Mouse (Mus musculus) MEL (cell line): ENCODE results near the gene Fgfr2.

ENCODE experiments used
- CHD2 ChIP-seq: IDR thresholded peaks from 2 replicates; pipeline ENCODE4 v1.6.1; 2011; ENCODE audit warnings: low read length, improper control_type of control experiment
- CTCF ChIP-seq, 3 experiments: IDR thresholded peaks in 2 of 3; conservative IDR thresholded peaks in 1 of 3; 2 replicates each; pipeline ENCODE4 v1.5.1; 2011 to 2012; ENCODE audit warnings: low read length in 3 of 3, low read depth in 2 of 3, mild to moderate bottlenecking in 2 of 3, improper control_type of control experiment in 1 of 3, inconsistent platforms in 1 of 3, mixed read lengths in 1 of 3, moderate library complexity in 1 of 3; ENCODE audit not compliant: control insufficient read depth in 1 of 3, insufficient read depth in 1 of 3, poor library complexity in 1 of 3, severe bottlenecking in 1 of 3
- EP300 ChIP-seq, 2 experiments: IDR thresholded peaks; 2 replicates each; pipeline ENCODE4 v1.6.1; 2011; ENCODE audit warnings: improper control_type of control experiment in 2 of 2, low read length in 2 of 2, low read depth in 1 of 2, mild to moderate bottlenecking in 1 of 2
- ETS1 ChIP-seq: IDR thresholded peaks from 2 replicates; pipeline ENCODE4 v1.6.1; 2012; ENCODE audit warnings: low read depth, mild to moderate bottlenecking, inconsistent platforms, low read length, improper control_type of control experiment, moderate library complexity
- GATA1 ChIP-seq: IDR thresholded peaks from 2 replicates; pipeline ENCODE4 v1.6.1; 2011; ENCODE audit warnings: low read depth, low read length, improper control_type of control experiment
- MAFK ChIP-seq: IDR thresholded peaks from 2 replicates; pipeline ENCODE4 v1.6.1; 2011; ENCODE audit warnings: low read depth, mild to moderate bottlenecking, low read length, improper control_type of control experiment, borderline replicate concordance
- MAX ChIP-seq: IDR thresholded peaks from 2 replicates; pipeline ENCODE4 v1.6.1; 2011; ENCODE audit warnings: low read length, improper control_type of control experiment
- NELFE ChIP-seq: IDR thresholded peaks from 2 replicates; pipeline ENCODE4 v1.6.1; 2011; ENCODE audit warnings: low read depth, low read length, improper control_type of control experiment
- POLR2A ChIP-seq, 2 experiments: IDR thresholded peaks; 2 replicates each; pipeline ENCODE4 v1.6.1; 2011 to 2012; ENCODE audit warnings: low read length in 2 of 2, mild to moderate bottlenecking in 2 of 2, control low read depth in 1 of 2, improper control_type of control experiment in 1 of 2, low read depth in 1 of 2, moderate library complexity in 1 of 2; ENCODE audit not compliant: control insufficient read depth in 1 of 2, insufficient read depth in 1 of 2, poor library complexity in 1 of 2
- RCOR1 ChIP-seq: IDR thresholded peaks from 2 replicates; pipeline ENCODE4 v1.6.1; 2012; ENCODE audit warnings: low read depth, mild to moderate bottlenecking, inconsistent platforms, low read length, improper control_type of control experiment
- TCF12 ChIP-seq: IDR thresholded peaks from 2 replicates; pipeline ENCODE4 v1.6.1; 2014; ENCODE audit warnings: low read depth, mild to moderate bottlenecking, inconsistent platforms, low read length, improper control_type of control experiment, moderate library complexity
- UBTF ChIP-seq: IDR thresholded peaks from 2 replicates; pipeline ENCODE4 v1.6.1; 2012; ENCODE audit warnings: low read depth, mild to moderate bottlenecking, inconsistent platforms, low read length, improper control_type of control experiment, moderate library complexity, borderline replicate concordance; ENCODE audit not compliant: insufficient read depth

DNA sequence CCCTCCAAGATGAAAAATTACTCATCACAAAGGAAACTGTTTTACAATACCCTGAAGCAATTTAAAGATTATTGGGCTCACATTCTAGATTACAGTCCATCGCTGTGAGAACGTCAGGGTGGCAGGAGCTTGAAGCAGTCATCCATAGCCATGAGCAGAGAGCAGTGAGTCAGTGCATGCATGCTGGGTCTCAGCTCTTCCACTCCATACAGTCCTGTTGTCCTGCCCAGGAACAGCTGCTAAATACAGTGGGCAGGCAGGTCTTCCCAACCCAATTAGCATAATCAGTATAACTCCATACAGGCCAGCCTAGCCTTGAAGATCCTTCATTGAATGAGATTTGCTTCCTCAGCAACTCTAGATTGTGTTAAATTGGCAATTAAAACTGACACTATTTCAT, 147.1 kb downstream of the Fgfr2 start:
- TF ChIP-seq ETS1 (no peak), UBTF (no peak), GATA1 (no peak), TCF12 (no peak), MAX (no peak), EP300 (IDR thresholded peaks at IDR 0.05; ENCODE audit: low read depth in 1 of 2, low read length in 2 of 2) (no peak), MAFK (no peak), RCOR1 (no peak), POLR2A (IDR thresholded peaks at IDR 0.05; ENCODE audit: control insufficient read depth in 1 of 2, insufficient read depth in 1 of 2, low read depth in 1 of 2, low read length in 2 of 2, poor library complexity in 1 of 2) (no peak), CHD2 (no peak), CTCF (IDR thresholded peaks at IDR 0.05 in 2 of 3, conservative IDR thresholded peaks at IDR 0.05 in 1 of 3; ENCODE audit: control insufficient read depth in 1 of 3, insufficient read depth in 1 of 3, low read depth in 2 of 3, low read length in 3 of 3, poor library complexity in 1 of 3, severe bottlenecking in 1 of 3) (no peak), NELFE (no peak)
